ENCODE assay signal across 8 mouse cellular contexts in the genomic region with DNA sequence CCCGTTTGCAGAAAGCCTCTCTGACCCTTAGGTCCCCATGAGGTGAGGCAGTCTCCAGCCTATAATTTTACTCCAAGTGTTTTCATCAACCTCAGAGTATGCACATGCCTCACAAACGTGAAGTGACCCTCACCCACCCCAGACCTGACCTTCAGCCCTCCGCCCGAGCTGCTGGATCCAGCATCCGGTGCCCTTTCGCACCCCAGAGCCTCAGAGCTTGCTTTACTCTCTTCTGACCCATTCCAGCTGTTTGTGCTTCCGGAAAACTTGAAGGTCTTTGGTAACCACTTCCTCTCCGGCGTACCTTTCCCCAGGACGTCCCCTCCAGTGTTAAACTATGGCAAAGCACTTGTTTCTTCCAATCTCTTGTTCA. TPM values are rescaled to one million over a fixed set of nuclear protein-coding genes. Genes with fewer than 3 reads are reported as not detected.
A peak's percentile ranks its signal among the peaks of the same experiment; 100 is the strongest.
DNase-seq lines count a peak whose midpoint lies in the region; ATAC-seq and TF ChIP-seq lines count a peak whose summit lies in the region.

No protein-coding gene starts in this region.

- H3K9ac ChIP-seq in ES-Bruce4 (ENCODE audit: low read depth, poor library complexity, severe bottlenecking) = peak overlapping the region; percentile 89
- peak overlapping the region; percentile 77 for H3K9ac ChIP-seq in limb, embryonic 13.5 days

- H3K79me2 ChIP-seq in myocyte (ENCODE audit: control insufficient read depth, insufficient read depth) = no peaks in the 10 kb centered on the region

- TF ChIP-seq POLR2A in ES-Bruce4 (IDR thresholded peaks at IDR 0.05; ENCODE audit: insufficient read depth, low read length) (no peak), myocyte (IDR thresholded peaks at IDR 0.05; ENCODE audit: insufficient read length, low read depth) (no peak)

- peaks cover 4% of the 10 kb centered on the region for H3K4me1 ChIP-seq in ES-Bruce4 (ENCODE audit: control insufficient read depth, insufficient read depth, low read length)
- H3K4me1 ChIP-seq in limb, embryonic 13.5 days = peaks cover 49% of the 10 kb centered on the region

- peaks cover 18% of the 10 kb centered on the region for H3K36me3 ChIP-seq in ES-Bruce4 (ENCODE audit: control insufficient read depth, insufficient read depth, low read length, poor library complexity, severe bottlenecking)
- H3K36me3 ChIP-seq in limb, embryonic 13.5 days = peaks cover 13% of the 10 kb centered on the region
- H3K36me3 ChIP-seq in myocyte (ENCODE audit: control insufficient read depth, insufficient read depth) = peaks cover under 1% of the 10 kb centered on the region

- WGBS in limb, embryonic 13.5 days = 13% methylated on average over 10 of the region's 10 CpGs

- H3ac ChIP-seq in myocyte (ENCODE audit: control insufficient read depth, insufficient read length) = peak overlapping the region; percentile 21

- TF ChIP-seq CTCF in gastrocnemius, adult 2 months (IDR thresholded peaks at IDR 0.05) = no peak
- no peak for TF ChIP-seq CTCF in ES-Bruce4 (IDR thresholded peaks at IDR 0.05; ENCODE audit: low read depth, low read length)

- peak overlapping the region; percentile 93 for H3K4me2 ChIP-seq in limb, embryonic 13.5 days (replicated peaks)
- peak overlapping the region; percentile 79 for H3K4me2 ChIP-seq in myocyte (ENCODE audit: low read depth)

- DNase-seq in gastrocnemius, adult 2 months = no peak
- no peak for DNase-seq in gastrocnemius, postnatal 25 days
- DNase-seq in urinary bladder, adult 18-20 months (ENCODE audit: low spot score in 2 of 2) = no peak
- DNase-seq in cerebellum, adult 11 months = no peak

- ATAC-seq in granulocyte monocyte progenitor cell, adult 5-6 weeks (replicated peaks; ENCODE audit: poor library complexity, severe bottlenecking) = peak; percentile 16; the same call in 1 of the 2 replicates
- ATAC-seq in limb, embryonic 13.5 days (ENCODE audit: low FRiP score, low read depth) = no peak

- no peak for TF ChIP-seq EP300 in ES-Bruce4 (IDR thresholded peaks at IDR 0.05; ENCODE audit: insufficient read depth, low read depth, low read length)

- no peaks in the 10 kb centered on the region for H3K9me3 ChIP-seq in ES-Bruce4 (replicated peaks; ENCODE audit: control insufficient read depth, insufficient read depth, low read length, poor library complexity, severe bottlenecking)
- no peaks in the 10 kb centered on the region for H3K9me3 ChIP-seq in limb, embryonic 13.5 days

- intact Hi-C loops in gastrocnemius, adult 2 months (cut with DNase I) = no loop called here

- H3K27me3 ChIP-seq in ES-Bruce4 (ENCODE audit: control insufficient read depth, insufficient read depth, low read length, poor library complexity, severe bottlenecking) (no peaks in the 10 kb centered on the region), myocyte (ENCODE audit: control insufficient read depth, insufficient read depth, insufficient read length) (no peaks in the 10 kb centered on the region)
- no peaks in the 10 kb centered on the region for H3K27me3 ChIP-seq in limb, embryonic 13.5 days

- peak overlapping the region; percentile 76 for H3K27ac ChIP-seq in gastrocnemius, adult 2 months
- peak overlapping the region; percentile 59 for H3K27ac ChIP-seq in ES-Bruce4 (ENCODE audit: insufficient read depth, low read length)
- H3K27ac ChIP-seq in limb, embryonic 13.5 days = no peak overlapping the region

- peak overlapping the region; percentile 91 for H3K4me3 ChIP-seq in gastrocnemius, adult 2 months
- peak overlapping the region; percentile 92 for H3K4me3 ChIP-seq in ES-Bruce4 (ENCODE audit: low read depth, low read length)
- peak overlapping the region; percentile 89 for H3K4me3 ChIP-seq in limb, embryonic 13.5 days
- peak overlapping the region; percentile 31 for H3K4me3 ChIP-seq in myocyte

TF ChIP-seq in myocyte, 11 proteins besides CTCF, POLR2A, EP300 and RAD21:
- TF ChIP-seq POLR2AphosphoS2 (IDR thresholded peaks at IDR 0.05; ENCODE audit: insufficient read length, low read depth) (no peak), MAX (IDR thresholded peaks at IDR 0.05; ENCODE audit: low read depth) (no peak), REST (IDR thresholded peaks at IDR 0.05; ENCODE audit: insufficient read depth, insufficient read length) (no peak), E2F4 (IDR thresholded peaks at IDR 0.05; ENCODE audit: insufficient read depth) (no peak), MYOG (IDR thresholded peaks at IDR 0.05; ENCODE audit: control insufficient read depth in 1 of 3, insufficient read depth in 1 of 3, insufficient read length in 2 of 3, low read depth in 2 of 3) (no peak), CEBPB (IDR thresholded peaks at IDR 0.05; ENCODE audit: insufficient read depth, poor library complexity, severe bottlenecking) (no peak), MYOD1 (IDR thresholded peaks at IDR 0.05; ENCODE audit: control insufficient read depth in 1 of 3, insufficient read length in 2 of 3, low read depth in 2 of 3) (no peak), USF1 (IDR thresholded peaks at IDR 0.05; ENCODE audit: low read depth) (no peak), TCF12 (IDR thresholded peaks at IDR 0.05; ENCODE audit: insufficient read depth, poor library complexity, severe bottlenecking) (no peak), TCF3 (IDR thresholded peaks at IDR 0.05; ENCODE audit: insufficient read length, low read depth) (no peak), SRF (IDR thresholded peaks at IDR 0.05; ENCODE audit: control insufficient read depth, insufficient read length, low read depth) (no peak)

RNA-seq across cellular contexts. Expression of gene Ccne1, which starts 0.9 kb away (rescaled TPM):
- under 1 TPM; 0.20 to 0.28 TPM for total RNA-seq in gastrocnemius, adult 2 months (2021)
- 1 to 10 TPM in 1 of 2 experiments, under 1 TPM in 1; 0.33 to 1.3 TPM for total RNA-seq in gastrocnemius, postnatal 25 days (2021)
- 94.4 and 105 TPM in 2 replicates for polyA plus RNA-seq in ES-Bruce4 (2011; ENCODE audit: insufficient read depth, insufficient read length, low read depth, missing spikeins)
- total RNA-seq in granulocyte monocyte progenitor cell, adult 5-6 weeks (2014; fragmentation: Nextera tagmentation) = 22.4 and 23.1 TPM in 2 replicates
- total RNA-seq in granulocyte monocyte progenitor cell, adult 5-6 weeks (2017) = 20.9 and 25.7 TPM in 2 replicates
- 76.3 and 77.5 TPM in 2 replicates for polyA plus RNA-seq in limb, embryonic 13.5 days (2015; fragmentation: Nextera tagmentation; extraction: Ambion mirVana)
- 7.4 TPM for polyA plus RNA-seq in myocyte (2012; fragmentation: generic; extraction: Trizol)

Comparison
In these comparisons a context has a peak if more than half of its experiments do, and no peak if none do; other contexts are left out.
1. H3K4me3 ChIP-seq: peak in every context shown above with its lines; median percentile 92 in ES-Bruce4; 91 in gastrocnemius, adult 2 months; 89 in limb, embryonic 13.5 days; 31 in myocyte.
2. RNA of gene Ccne1, which starts 0.9 kb away (total RNA-seq): 20.9 to 25.7 TPM in granulocyte monocyte progenitor cell, adult 5-6 weeks; 0.33 to 1.3 TPM in gastrocnemius, postnatal 25 days and 0.20 to 0.28 TPM in gastrocnemius, adult 2 months; every median in the first group is over 4 times any median in the second.